Mouse (Mus musculus) 416B (cell line): Measurements from ENCODE around the gene Sh3pxd2b.

Experiments
- DNase-seq: peaks from one replicate; pipeline ENCODE4 v3.0.0; 2011; ENCODE audit warnings: low read depth

Gene Sh3pxd2b

DNA sequence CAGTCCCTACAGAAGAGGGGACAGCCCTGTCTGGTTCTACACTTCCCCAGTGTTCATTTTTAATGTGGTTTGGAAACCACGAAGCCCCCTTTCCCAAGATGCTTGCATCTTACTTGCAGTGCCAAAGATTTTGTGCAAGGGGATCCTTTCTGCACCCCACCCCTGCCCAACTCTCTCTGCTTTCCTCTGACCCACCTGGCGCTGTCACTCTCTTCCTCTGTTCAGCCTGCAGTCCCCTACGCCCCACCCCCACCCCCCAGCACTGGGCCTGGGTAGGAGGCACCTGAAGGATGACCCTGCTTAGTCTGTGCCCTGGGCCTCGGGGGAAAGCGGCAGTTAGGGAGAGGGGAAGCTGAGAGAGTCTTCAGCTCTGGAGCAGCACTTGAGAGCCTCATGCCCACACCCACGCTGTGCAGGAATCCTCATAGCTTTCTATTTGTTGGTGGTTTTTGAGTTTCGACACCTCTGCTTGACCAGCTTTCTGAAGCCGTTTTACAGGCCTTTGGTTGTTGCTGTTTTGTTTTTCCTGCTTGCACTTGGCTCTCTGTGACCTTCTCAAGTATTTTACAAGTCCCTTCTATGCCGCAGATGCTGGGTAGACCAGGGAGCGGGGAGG, 77.5 kb downstream of the Sh3pxd2b start:
- DNase-seq, result no peak

DNA sequence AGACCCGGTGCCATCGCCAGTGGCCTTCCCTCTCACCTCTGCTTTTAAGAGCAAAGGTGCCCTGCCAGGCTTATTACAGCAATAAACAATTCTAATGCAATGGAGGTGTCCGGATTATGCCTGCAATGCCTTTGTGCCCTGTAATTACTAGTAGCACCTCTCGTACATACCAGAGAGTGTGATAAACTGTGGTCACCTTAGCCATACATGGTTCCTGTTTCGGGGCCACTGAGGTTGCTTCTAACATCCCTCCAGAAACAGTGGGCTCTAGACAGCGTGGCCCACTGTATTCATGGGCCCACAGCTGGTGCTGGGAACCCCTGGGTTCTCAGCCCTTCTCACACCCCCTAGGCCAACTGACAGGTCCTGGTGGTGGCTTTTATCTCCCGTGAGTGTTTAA, 79.9 kb downstream of the Sh3pxd2b start:
- DNase-seq, result no peak

DNA sequence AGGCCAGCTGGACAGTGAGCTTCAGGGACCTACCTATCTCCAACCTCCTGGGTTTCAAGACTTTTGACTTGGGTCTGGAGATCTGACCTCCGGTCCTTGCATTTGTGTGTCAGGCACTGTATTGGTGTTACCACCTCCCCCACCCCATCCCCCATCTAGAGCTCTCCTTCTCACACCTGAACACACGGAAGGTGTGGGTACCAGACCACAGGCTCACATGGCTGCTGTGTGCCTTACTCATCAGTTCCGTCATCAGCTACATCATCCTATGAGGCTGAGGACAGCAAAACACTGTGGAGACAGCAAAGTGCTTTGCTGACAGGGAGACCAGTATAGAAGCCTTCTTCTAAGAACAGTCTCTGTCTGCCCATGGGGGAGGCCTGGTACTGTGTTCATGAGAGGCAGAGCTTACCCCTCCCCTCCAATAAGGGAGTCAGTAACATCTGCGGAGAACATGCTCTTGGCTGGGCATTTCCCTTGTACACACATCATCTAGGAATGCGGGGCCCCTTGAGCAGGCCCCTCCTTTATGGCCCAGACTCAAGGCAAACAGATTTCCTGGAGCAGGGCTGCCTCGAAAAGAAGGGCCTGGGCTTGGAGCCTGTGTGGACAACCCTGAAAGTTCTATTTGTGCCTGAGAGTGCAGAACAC, 87.9 kb downstream of the Sh3pxd2b start:
- DNase-seq, result no peak

DNA sequence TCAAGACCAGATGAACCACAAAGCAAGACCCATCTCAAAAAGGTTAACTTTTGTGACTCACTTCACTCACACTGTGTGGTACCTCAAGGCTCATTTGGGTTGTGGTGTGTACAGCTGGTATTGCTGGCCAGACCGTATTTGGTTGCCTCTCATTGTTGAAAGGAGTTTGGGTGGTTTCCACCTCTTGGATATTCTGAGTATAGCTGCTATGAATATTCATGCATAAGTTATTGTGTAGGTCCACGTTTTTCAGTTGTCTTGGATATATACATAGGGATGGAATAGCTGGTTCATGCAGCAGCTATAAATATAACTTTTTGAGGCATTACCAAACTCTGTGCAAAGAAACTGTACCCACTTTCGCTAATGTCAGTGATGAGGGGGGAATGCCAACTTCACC, 95.0 kb downstream of the Sh3pxd2b start:
- no peak for DNase-seq

DNA sequence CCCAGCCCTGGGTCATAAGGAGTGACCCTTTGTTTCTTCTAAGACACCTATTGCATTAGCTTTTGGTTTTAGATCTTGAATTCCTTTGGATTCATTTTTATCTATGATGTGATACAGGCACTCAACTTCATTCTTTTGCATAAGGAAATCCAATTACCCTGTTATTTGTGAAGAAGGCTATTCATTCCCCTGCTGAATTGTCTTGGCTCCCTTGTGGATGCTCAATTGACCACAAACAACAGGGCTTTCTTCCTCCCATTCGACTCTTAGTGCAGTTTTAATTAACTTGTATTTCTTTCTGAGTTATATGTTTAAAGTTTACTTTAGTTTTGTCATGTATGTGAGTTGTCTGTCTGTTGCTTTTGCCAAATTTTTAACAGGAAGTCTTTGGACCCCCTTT, 96.6 kb downstream of the Sh3pxd2b start:
- no peak for DNase-seq

- DNase-seq, result no peak
Measured at GRCm38 (mm10) chr11:32445135-32445534, 97.5 kb downstream of the Sh3pxd2b start.

- DNase-seq, result peak; percentile 84
Measured at GRCm38 (mm10) chr11:32445637-32446226, 98.1 kb downstream of the Sh3pxd2b start.

- peak; percentile 79 for DNase-seq
Measured at GRCm38 (mm10) chr11:32450216-32450615, 102.6 kb downstream of the Sh3pxd2b start.

GRCm38 (mm10) chr11:32451306-32451705, 103.7 kb downstream of the Sh3pxd2b start:
- no peak for DNase-seq

GRCm38 (mm10) chr11:32452745-32453144, 105.1 kb downstream of the Sh3pxd2b start:
- no peak for DNase-seq

GRCm38 (mm10) chr11:32453353-32453915, 105.8 kb downstream of the Sh3pxd2b start:
- no peak for DNase-seq

DNA sequence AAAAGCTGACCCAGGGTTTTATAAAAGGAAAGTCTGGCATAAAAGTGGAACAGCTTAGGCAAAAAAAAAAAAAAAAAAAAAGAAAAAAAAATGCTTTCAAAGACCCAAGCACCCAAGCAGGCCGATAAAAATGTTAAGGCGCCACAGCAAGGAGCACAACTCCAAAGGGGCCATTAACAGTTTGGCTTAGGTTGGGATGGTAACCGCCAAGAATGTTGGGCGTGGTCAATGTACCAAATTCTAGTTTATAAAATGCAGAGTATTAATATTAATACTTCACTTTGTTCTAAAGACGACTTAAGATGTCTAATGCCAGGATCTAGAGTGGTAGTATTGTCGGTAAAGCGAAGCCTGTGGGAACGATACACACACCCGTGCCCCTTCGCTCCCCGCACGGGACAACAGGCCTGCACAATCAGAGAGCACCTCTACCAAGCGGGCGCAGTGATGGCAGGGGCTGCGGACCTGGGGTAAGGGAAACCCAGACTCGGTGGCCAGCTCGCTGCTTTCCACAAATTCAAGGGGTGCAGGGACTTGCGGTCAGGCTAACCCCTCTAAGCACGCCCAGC, 106.7 kb downstream of the Sh3pxd2b start:
- DNase-seq, result no peak

DNA sequence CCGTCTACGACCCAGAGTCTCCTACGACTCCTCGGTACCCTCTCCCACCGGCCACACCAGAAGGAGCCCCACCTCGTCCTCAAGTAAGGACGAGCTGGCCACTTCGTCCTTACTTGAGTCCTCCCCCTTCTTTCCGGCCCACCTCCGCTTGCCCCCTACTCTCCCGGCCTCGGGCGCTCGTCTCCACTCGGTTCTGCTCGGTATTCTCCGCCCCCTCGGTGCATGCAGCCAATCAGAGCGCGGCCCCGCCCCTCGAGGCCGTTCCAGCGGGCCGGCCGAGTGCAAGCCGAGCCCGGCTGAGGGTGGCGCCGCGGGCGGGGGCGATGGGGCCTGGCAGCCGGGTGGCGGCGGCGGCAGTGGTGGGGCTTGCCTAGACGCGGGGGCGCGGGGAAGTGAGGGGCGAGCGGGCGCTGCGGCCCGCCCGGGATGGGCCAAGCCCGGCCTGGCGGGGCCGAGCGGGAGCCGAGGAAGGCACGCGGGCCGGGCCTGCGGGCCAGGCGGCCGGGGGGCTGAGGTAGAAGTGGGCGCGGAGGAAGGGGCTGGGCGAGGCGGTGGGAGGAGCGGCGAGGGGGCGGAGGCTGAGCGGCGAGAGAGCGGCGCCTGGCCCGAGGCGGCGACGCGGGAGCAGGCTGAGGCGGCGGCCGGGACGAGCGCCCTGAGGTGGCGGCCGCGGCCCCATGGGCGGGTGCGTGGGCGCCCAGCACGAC, 107.3 kb downstream of the Sh3pxd2b start, which contains the start of gene Ubtd2:
Gene Ubtd2 (plus strand): TSS at position 571 of the 707 bp plus-strand sequence.
- DNase-seq, result peak; percentile 83

DNA sequence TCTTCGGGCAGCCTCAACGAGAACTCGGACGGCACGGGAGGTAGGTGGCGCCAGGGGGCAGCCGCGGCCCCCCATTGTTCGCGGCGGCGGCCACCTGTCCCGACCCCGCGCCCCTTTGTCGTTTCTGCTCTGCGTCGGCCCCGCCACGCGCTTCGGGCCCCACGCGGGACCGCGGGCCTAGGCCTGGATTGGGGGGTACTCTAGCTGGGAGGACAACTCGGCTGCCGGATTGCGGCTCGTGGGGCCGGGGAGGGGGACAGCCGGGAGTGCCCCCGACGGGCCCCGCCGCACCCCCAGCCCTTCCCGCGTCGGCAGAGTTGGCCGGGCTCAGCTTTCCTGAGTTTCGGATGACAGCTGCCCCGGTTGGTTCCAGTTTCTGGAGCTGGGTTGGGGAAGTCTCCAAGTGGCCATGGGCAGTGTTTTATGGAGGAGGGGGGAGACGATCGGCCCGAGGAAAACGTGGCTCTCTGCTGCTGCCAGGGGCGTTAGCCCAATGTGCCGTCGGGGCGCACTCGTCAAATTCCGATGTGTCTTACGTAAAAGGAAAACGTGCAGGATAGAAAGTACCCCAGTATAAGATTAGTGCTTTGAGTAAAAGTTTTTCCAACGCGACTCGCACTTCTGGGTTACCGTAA, 108.0 kb downstream of the Sh3pxd2b start:
- DNase-seq, result peak; percentile 29

GRCm38 (mm10) chr11:32456356-32456755, 108.7 kb downstream of the Sh3pxd2b start:
- DNase-seq, result no peak

- DNase-seq, result no peak
Measured at GRCm38 (mm10) chr11:32464282-32464681, 116.7 kb downstream of the Sh3pxd2b start.

GRCm38 (mm10) chr11:32471925-32472324, 124.3 kb downstream of the Sh3pxd2b start:
- peak; percentile 28 for DNase-seq

DNA sequence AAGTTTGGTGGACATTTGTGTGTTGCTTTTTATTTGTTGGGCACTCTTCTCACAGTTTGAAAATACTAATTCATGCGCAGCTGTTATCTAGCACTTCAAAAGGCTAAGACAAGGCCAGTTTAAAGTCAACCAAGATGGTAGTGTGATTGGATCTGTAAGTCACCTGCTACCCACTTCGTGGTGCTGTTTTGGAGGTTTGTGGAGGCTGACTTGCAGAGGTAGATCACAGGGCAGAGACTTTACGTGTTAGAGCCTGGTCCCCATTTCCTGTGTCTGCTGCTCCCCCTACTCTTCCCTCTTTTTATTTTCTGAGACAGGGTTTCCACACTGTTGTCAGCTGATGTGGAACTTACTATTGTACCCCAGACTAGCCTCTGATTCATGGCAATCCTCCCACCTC, 127.1 kb downstream of the Sh3pxd2b start:
- no peak for DNase-seq

DNA sequence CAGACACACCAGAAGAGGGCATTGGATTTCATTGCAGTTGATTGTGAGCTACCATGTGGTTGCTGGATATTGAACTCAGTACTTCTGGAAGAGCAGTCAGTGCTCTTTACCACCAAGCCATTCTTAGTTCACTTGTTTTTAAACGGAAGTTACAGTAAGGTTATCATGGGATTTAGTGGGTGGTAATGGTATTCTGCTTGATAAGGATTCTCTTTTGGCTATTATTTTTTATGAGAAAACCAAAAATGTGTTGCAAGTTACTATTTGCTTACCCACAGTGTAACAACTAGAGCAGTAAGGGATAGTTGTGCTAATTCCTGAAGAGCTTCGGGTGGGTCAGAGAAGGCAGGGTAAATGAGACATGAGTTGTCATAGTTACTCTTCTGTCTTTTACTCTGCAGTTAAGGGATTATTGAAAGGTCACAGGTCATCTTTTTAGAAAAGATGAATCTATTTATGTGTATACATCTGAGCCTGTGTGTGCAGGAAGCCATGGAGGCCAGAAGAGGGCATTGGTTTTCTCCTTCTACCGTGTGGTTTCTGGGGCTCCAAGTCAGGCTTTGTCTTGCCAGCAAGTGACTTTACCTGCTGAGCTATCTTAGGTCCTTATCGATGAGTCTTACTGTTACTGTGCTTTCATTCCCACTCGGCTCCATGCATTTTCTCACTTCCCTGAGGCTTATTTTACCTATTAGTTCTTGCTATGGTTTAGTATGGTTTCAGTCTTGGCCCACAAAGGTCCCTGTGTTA, 128.0 kb downstream of the Sh3pxd2b start:
- DNase-seq, result peak; percentile 36
